Mouse (Mus musculus): ENCODE measurements around the gene Rc3h1.

DNA sequence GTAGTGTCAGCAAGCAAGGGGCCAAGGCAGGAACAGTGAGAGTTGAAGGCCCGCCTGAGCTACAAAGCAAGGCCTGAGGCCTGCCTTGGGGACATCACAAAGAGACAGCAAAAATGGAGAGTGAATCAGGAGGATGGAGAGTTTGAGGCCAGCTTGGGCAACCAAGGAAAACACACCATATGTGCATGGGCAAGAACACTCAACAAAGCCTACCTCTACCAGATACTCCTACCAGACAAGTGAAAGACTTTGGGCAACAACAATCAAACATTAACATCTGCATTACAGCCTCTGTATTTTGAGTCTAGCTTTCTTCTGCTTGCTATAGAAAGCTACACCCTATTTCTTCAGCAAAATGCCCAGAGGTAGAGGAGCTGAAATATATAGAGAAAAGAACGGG is 101.8 kb downstream of the Rc3h1 start:
- TF ChIP-seq POLR2A (IDR thresholded peaks at IDR 0.05; ENCODE audit: low read depth, low read length) (no peak), CTCF (IDR thresholded peaks at IDR 0.05; ENCODE audit: extremely low read depth, insufficient read depth, insufficient read length, insufficient replicate concordance) (no peak)

Measured in spleen, adult 2 months (tissue).